Mouse (Mus musculus) liver, postnatal 0 days (tissue): ENCODE measurements at regions not wholly inside any gene's neighbourhood (a gene's known extent, or its start where the extent isn't known, plus 50 kb on each side); places are given as distances from the start of the nearest gene placed in this dataset.

Experiments
- ATAC-seq: fragments of 200-750 bp; cut with Nextera tagmentation; 2 replicates; pipeline ENCODE4 v1.8.0; 2017; ENCODE audit warnings: mild to moderate bottlenecking, moderate library complexity
- DNase-seq: peaks from one replicate; pipeline ENCODE4 v3.0.0-alpha.2; 2016
- H3K27ac ChIP-seq: fragments of 300-500 bp; sonication (generic); 2 replicates; pipeline ENCODE4 v1.5.1; 2014; ENCODE audit warnings: antibody characterized with exemption, moderate library complexity, mild to moderate bottlenecking, low read depth
- H3K27me3 ChIP-seq: fragments of 300-500 bp; sonication (generic); 2 replicates; pipeline ENCODE4 v1.6.1; 2014; ENCODE audit warnings: low read length, control low read depth, mixed read lengths; ENCODE audit not compliant: insufficient read depth
- H3K36me3 ChIP-seq: fragments of 300-500 bp; sonication (generic); replicated peaks from 2 replicates; pipeline ENCODE4 v1.6.1; 2014; ENCODE audit warnings: mild to moderate bottlenecking, control low read depth, low read length, moderate library complexity, mixed read lengths; ENCODE audit not compliant: insufficient read depth
- H3K4me1 ChIP-seq: fragments of 300-500 bp; sonication (generic); 2 replicates; pipeline ENCODE4 v1.6.1; 2014; ENCODE audit warnings: antibody characterized with exemption, mild to moderate bottlenecking, control low read depth; ENCODE audit not compliant: insufficient read depth
- H3K4me2 ChIP-seq: fragments of 300-500 bp; sonication (generic); 2 replicates; pipeline ENCODE4 v1.6.1; 2014; ENCODE audit warnings: low read depth, mild to moderate bottlenecking, low read length, moderate library complexity, mixed read lengths
- H3K4me3 ChIP-seq: fragments of 300-500 bp; sonication (generic); 2 replicates; pipeline ENCODE4 v1.5.1; 2014; ENCODE audit warnings: low read depth, low read length
- H3K9ac ChIP-seq: fragments of 300-500 bp; sonication (generic); replicated peaks from 2 replicates; pipeline ENCODE4 v1.6.1; 2014; ENCODE audit warnings: mild to moderate bottlenecking, moderate library complexity
- H3K9me3 ChIP-seq: fragments of 300-500 bp; sonication (generic); 2 replicates; pipeline ENCODE4 v1.6.1; 2016; ENCODE audit warnings: mild to moderate bottlenecking, control low read depth, low read length, mixed read lengths
- CTCF ChIP-seq: sonication (generic); IDR thresholded peaks from 2 replicates; pipeline ENCODE4 v1.5.1; 2016; ENCODE audit warnings: antibody characterized with exemption, low read depth
- EP300 ChIP-seq: IDR thresholded peaks from 2 replicates; pipeline ENCODE4 v1.6.1; 2016; ENCODE audit warnings: antibody characterized with exemption, low read depth, mild to moderate bottlenecking
- WGBS: fragments of 180-500 bp; shearing (Covaris S2); extraction: QIAGEN DNeasy Blood & Tissue Kit; methylation state at CpG from one replicate; pipeline ENCODE4 v1.1.7; 2014; ENCODE audit not compliant: insufficient replicate concordance; 5-methylcytosine and 5-hydroxymethylcytosine counted together

DNA sequence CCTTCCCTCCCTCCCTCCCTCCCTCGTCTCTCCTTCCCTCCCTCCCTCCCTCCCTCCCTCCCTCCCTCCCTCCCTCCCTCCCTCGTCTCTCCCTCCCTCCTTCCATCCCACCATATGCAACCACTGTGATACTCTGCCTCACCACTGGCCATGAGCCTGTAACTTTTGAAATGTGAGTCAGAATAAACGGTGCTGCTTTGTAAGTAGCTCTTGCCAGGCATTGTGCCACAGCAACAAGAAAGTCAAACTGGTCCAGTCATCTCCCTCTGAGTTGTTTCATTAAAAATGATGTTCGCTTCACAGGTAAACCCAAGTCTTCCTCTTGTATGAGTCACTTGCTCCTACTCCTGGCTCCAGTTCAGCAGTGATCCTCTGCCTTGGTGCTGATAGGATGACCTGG is 85.1 kb upstream of the Otud4 start:
- no peaks in the 10 kb centered on the region for H3K9me3 ChIP-seq
- TF ChIP-seq EP300 = no peak
- no peak for TF ChIP-seq CTCF
- H3K27me3 ChIP-seq = no peaks in the 10 kb centered on the region
- H3K4me1 ChIP-seq = no peaks in the 10 kb centered on the region
- ATAC-seq = no peak
- H3K4me2 ChIP-seq = no peak overlapping the region
- 67% methylated on average over 2 of the region's 4 CpGs for WGBS
- no peaks in the 10 kb centered on the region for H3K36me3 ChIP-seq
- no peak overlapping the region for H3K27ac ChIP-seq
- DNase-seq = no peak
- H3K9ac ChIP-seq = no peak overlapping the region
- no peak overlapping the region for H3K4me3 ChIP-seq

- H3K4me3 ChIP-seq = no peak overlapping the region
- no peak overlapping the region for H3K27ac ChIP-seq
- ATAC-seq = no peak
- no peaks in the 10 kb centered on the region for H3K9me3 ChIP-seq
- WGBS = 56% methylated on average over 2 of the region's 2 CpGs
- TF ChIP-seq EP300 (no peak), CTCF (no peak)
- no peaks in the 10 kb centered on the region for H3K4me1 ChIP-seq
- no peak overlapping the region for H3K9ac ChIP-seq
- no peak for DNase-seq
- no peaks in the 10 kb centered on the region for H3K36me3 ChIP-seq
- H3K4me2 ChIP-seq = no peak overlapping the region
- H3K27me3 ChIP-seq = no peaks in the 10 kb centered on the region
Measured at GRCm38 (mm10) chr8:79550151-79550550, 89.3 kb upstream of the Otud4 start.

GRCm38 (mm10) chr8:79548156-79548555 is 91.3 kb upstream of the Otud4 start:
- Histone ChIP-seq H3K4me1 (no peaks in the 10 kb centered on the region), H3K4me3 (no peak overlapping the region), H3K4me2 (no peak overlapping the region), H3K9ac (no peak overlapping the region), H3K36me3 (no peaks in the 10 kb centered on the region), H3K27ac (no peak overlapping the region), H3K9me3 (no peaks in the 10 kb centered on the region), H3K27me3 (no peaks in the 10 kb centered on the region)
- DNase-seq = no peak
- WGBS = 75% methylated on average over 6 of the region's 6 CpGs
- TF ChIP-seq EP300 (no peak), CTCF (no peak)
- no peak for ATAC-seq

DNA sequence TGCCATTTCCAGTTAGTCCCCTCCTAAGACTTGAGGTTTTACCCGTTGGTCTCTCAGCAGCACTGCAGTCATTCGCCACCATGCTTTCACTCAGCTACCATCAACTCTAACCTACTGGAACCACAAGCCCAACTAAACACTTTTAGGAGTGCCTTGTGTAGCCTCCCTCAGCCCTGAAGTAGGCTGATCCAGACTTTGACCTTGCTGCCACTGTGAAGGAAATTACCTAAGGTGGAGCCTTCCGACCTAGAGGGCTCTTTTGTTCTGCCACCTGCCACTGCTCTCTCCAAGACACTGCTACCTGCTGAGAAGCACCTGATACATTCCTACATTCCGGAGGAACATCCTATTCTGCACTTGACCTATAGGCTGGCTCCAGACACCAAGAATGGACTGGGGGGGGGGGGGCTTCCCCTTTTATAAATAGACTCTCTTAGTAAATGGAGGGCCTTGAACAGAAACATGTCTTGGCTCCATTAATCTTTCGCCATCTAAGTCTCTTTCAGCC is 93.5 kb upstream of the Otud4 start:
- no peak overlapping the region for H3K9ac ChIP-seq
- DNase-seq = no peak
- H3K27ac ChIP-seq = no peak overlapping the region
- no peaks in the 10 kb centered on the region for H3K4me1 ChIP-seq
- no peaks in the 10 kb centered on the region for H3K27me3 ChIP-seq
- no peak overlapping the region for H3K4me3 ChIP-seq
- no peak for TF ChIP-seq CTCF
- TF ChIP-seq EP300 = no peak
- no peak overlapping the region for H3K4me2 ChIP-seq
- no peaks in the 10 kb centered on the region for H3K36me3 ChIP-seq
- H3K9me3 ChIP-seq = no peaks in the 10 kb centered on the region
- 75% methylated on average over 5 of the region's 5 CpGs for WGBS
- no peak for ATAC-seq

- no peak for ATAC-seq
- no peaks in the 10 kb centered on the region for H3K4me1 ChIP-seq
- no peak for TF ChIP-seq EP300
- no peak for TF ChIP-seq CTCF
Measured at GRCm38 (mm10) chr8:79542461-79542860, 97.0 kb upstream of the Otud4 start.

DNA sequence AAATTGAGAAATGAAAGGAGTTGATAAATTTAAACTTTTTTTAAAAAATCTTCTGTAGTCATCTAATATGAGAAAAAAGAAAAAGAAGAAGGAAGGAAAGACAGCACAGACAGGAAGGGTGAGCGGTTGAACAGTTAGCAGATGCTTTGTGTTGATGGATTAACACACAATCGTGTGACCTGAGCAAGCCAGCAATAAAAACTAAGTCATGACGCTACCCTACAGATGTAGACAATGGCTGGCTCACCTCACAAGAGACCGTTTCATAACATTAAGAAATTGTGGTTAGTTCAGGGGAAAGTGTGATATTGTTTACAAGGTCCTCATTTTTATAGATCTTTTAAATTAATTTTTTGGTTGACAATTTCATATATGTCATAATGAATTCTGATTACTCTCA is 99.4 kb upstream of the Otud4 start:
- DNase-seq (no peak), ATAC-seq (no peak)
- Histone ChIP-seq H3K9me3 (no peaks in the 10 kb centered on the region), H3K9ac (no peak overlapping the region), H3K4me1 (no peaks in the 10 kb centered on the region), H3K27ac (no peak overlapping the region), H3K27me3 (no peaks in the 10 kb centered on the region), H3K36me3 (no peaks in the 10 kb centered on the region), H3K4me2 (no peak overlapping the region), H3K4me3 (no peak overlapping the region)
- WGBS = 49% methylated on average over 4 of the region's 4 CpGs
- TF ChIP-seq EP300 (no peak), CTCF (no peak)

More at GRCm38 (mm10) chr8:79542461-79542860, 97.0 kb upstream of the Otud4 start:
- no peak for DNase-seq
- Histone ChIP-seq H3K27ac (no peak overlapping the region), H3K27me3 (no peaks in the 10 kb centered on the region), H3K36me3 (no peaks in the 10 kb centered on the region), H3K4me2 (no peak overlapping the region), H3K9ac (no peak overlapping the region), H3K4me3 (no peak overlapping the region), H3K9me3 (no peaks in the 10 kb centered on the region)
- WGBS = 68% methylated on average over 2 of the region's 2 CpGs

GRCm38 (mm10) chr8:79534271-79534889 is 105.0 kb upstream of the Otud4 start:
- Histone ChIP-seq H3K27ac (no peak overlapping the region), H3K27me3 (no peaks in the 10 kb centered on the region), H3K36me3 (no peaks in the 10 kb centered on the region), H3K4me3 (no peak overlapping the region), H3K4me2 (no peak overlapping the region), H3K9ac (no peak overlapping the region), H3K9me3 (no peaks in the 10 kb centered on the region), H3K4me1 (no peaks in the 10 kb centered on the region)
- 72% methylated on average over 12 of the region's 12 CpGs for WGBS
- DNase-seq (no peak), ATAC-seq (no peak)
- TF ChIP-seq EP300 = no peak
- no peak for TF ChIP-seq CTCF
